ENCODE assay signal across 13 mouse cellular contexts in the genomic region with DNA sequence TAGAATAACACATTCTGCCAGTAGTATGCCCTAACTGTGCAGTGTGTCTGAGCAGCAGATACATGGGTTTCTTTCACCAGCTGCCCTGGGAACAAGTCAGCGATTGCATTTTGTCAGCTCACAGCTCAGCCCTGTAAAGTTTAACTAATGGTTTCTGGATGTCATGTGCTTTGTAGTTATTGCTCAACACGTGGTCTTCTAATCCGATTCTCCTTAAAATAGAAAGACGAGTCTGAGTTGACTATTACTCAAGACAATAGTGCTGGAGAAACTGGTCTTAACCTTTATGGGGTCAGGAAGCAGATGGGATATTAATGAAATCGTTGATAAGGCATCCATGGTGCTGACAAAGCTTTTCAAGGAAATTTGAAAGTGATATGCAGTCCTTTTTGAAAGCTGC. TPM values are rescaled to one million over a fixed set of nuclear protein-coding genes. Genes with fewer than 3 reads are reported as not detected.
DNase-seq lines count a peak whose midpoint lies in the region; ATAC-seq and TF ChIP-seq lines count a peak whose summit lies in the region.
"Had no signal": no experiment of that assay in that cellular context is flagged by ENCODE, and none has a peak within 500 bp of the region (broad histone marks: within the 10 kb centered on the region; RNA-seq: fewer than 3 reads in every experiment).

No protein-coding gene starts in this region.

- H3K4me3 ChIP-seq in kidney, adult 2 months (ENCODE audit: insufficient read depth, low read depth, low read length): no peak overlapping the region
- H3K4me3 ChIP-seq in kidney, embryonic 15.5 days (replicated peaks): no peak overlapping the region
- no peak overlapping the region for H3K4me3 ChIP-seq in lung, postnatal 0 days (ENCODE audit: low read depth, low read length)
- no peak overlapping the region for H3K4me3 ChIP-seq in cerebellum, adult 2 months (replicated peaks; ENCODE audit: insufficient read depth, low read depth, low read length)
- H3K4me3 ChIP-seq: left cerebral cortex, adult 2 months; limb, embryonic 15.5 days; neural tube, embryonic 15.5 days had no signal

- CTCF ChIA-PET in Patski (lab: Charles Lee): interaction anchor here (1.2 to 1.4 kb wide), 2 partner anchors 14 to 16 kb away, joined by 3 to 8 read pairs; no protein-coding TSS in a partner anchor

- no peaks in the 10 kb centered on the region for H3K27me3 ChIP-seq in kidney, adult 2 months (replicated peaks; ENCODE audit: control insufficient read depth, insufficient read depth, low read length)
- no peaks in the 10 kb centered on the region for H3K27me3 ChIP-seq in kidney, embryonic 15.5 days
- H3K27me3 ChIP-seq in Patski: no peaks in the 10 kb centered on the region
- no peaks in the 10 kb centered on the region for H3K27me3 ChIP-seq in lung, postnatal 0 days (replicated peaks; ENCODE audit: insufficient read depth, low read length)
- H3K27me3 ChIP-seq in cerebellum, adult 2 months (ENCODE audit: control insufficient read depth, insufficient read depth, low read length): no peaks in the 10 kb centered on the region
- H3K27me3 ChIP-seq: limb, embryonic 15.5 days; neural tube, embryonic 15.5 days had no signal

- peaks cover 5% of the 10 kb centered on the region for H3K4me1 ChIP-seq in kidney, adult 2 months (ENCODE audit: control insufficient read depth, insufficient read depth, low read length)
- H3K4me1 ChIP-seq in kidney, embryonic 15.5 days: peaks cover 15% of the 10 kb centered on the region
- H3K4me1 ChIP-seq in lung, postnatal 0 days (ENCODE audit: insufficient read depth, low read depth, low read length): peaks cover 11% of the 10 kb centered on the region
- peaks cover 8% of the 10 kb centered on the region for H3K4me1 ChIP-seq in cerebellum, adult 2 months (ENCODE audit: control insufficient read depth, insufficient read depth, low read length)

- TF ChIP-seq POLR2A in kidney, adult 2 months (IDR thresholded peaks at IDR 0.05; ENCODE audit: low read depth, low read length): no peak
- TF ChIP-seq POLR2A in cerebellum, adult 2 months (IDR thresholded peaks at IDR 0.05; ENCODE audit: borderline replicate concordance, insufficient read depth, low read length): no peak

- no peak for TF ChIP-seq CTCF in kidney, adult 2 months (conservative IDR thresholded peaks at IDR 0.05; ENCODE audit: insufficient read depth, insufficient read length, low read depth, low read length)
- TF ChIP-seq CTCF in Patski (IDR thresholded peaks at IDR 0.05): no peak
- no peak for TF ChIP-seq CTCF in lung, postnatal 0 days (IDR thresholded peaks at IDR 0.05)
- no peak for TF ChIP-seq CTCF in cerebellum, adult 2 months (IDR thresholded peaks at IDR 0.05; ENCODE audit: borderline replicate concordance, insufficient read depth, low read depth, low read length)

- peak; percentile 29 to 31 for DNase-seq in adrenal gland, postnatal 36 days
- no peak for DNase-seq in adrenal gland, adult 18-20 months (ENCODE audit: low spot score in 2 of 2)
- DNase-seq in kidney, adult 2 months: peak; percentile 69
- no peak for DNase-seq in Patski (ENCODE audit: low read depth, low spot score)
- DNase-seq in lung, postnatal 0 days (ENCODE audit: low spot score): peak; percentile 92
- no peak for DNase-seq in cerebellum, adult 2 months
- no peak for DNase-seq in thymus, postnatal 4 days
- DNase-seq: thymus, postnatal 14 days had no signal

- no peaks in the 10 kb centered on the region for H3K9me3 ChIP-seq in kidney, embryonic 15.5 days (replicated peaks)
- no peaks in the 10 kb centered on the region for H3K9me3 ChIP-seq in lung, postnatal 0 days (ENCODE audit: low read length)
- H3K9me3 ChIP-seq: limb, embryonic 15.5 days; neural tube, embryonic 15.5 days had no signal

- H3K36me3 ChIP-seq in kidney, adult 2 months (ENCODE audit: control insufficient read depth, insufficient read depth, low read length): no peaks in the 10 kb centered on the region
- no peaks in the 10 kb centered on the region for H3K36me3 ChIP-seq in kidney, embryonic 15.5 days
- H3K36me3 ChIP-seq in lung, postnatal 0 days (ENCODE audit: insufficient read depth, low read length): no peaks in the 10 kb centered on the region
- H3K36me3 ChIP-seq: limb, embryonic 15.5 days; neural tube, embryonic 15.5 days had no signal

- in situ Hi-C loops in Patski (cut with MboI; ENCODE audit: low pct_unique_long_range_greater_than_20kb): no loop called here

- TF ChIP-seq EP300 in lung, postnatal 0 days (IDR thresholded peaks at IDR 0.05): peak; percentile 59

- H3K27ac ChIP-seq in kidney, adult 2 months (ENCODE audit: insufficient read depth, low read depth, low read length): no peak overlapping the region
- no peak overlapping the region for H3K27ac ChIP-seq in kidney, embryonic 15.5 days
- no peak overlapping the region for H3K27ac ChIP-seq in lung, postnatal 0 days (ENCODE audit: low read length)
- no peak overlapping the region for H3K27ac ChIP-seq in cerebellum, adult 2 months (ENCODE audit: insufficient read depth, low read length)
- H3K27ac ChIP-seq: left cerebral cortex, adult 2 months; limb, embryonic 15.5 days; neural tube, embryonic 15.5 days had no signal

- 26% methylated on average over 5 of the region's 5 CpGs for WGBS in kidney, adult 2 months
- 51% methylated on average over 5 of the region's 5 CpGs for WGBS in kidney, embryonic 15.5 days
- WGBS in lung, postnatal 0 days: 18% methylated on average over 5 of the region's 5 CpGs
- WGBS in cerebellum, adult 2 months: 53% methylated on average over 5 of the region's 5 CpGs

- POLR2A ChIA-PET in Patski (lab: Charles Lee): interaction anchor here (0.6 kb wide), 1 partner anchor 527 kb away, joined by 5 read pairs; no protein-coding TSS in a partner anchor

- no peak for ATAC-seq in kidney, embryonic 15.5 days (replicated peaks; ENCODE audit: low FRiP score)
- ATAC-seq in Patski: peak; percentile 21
- ATAC-seq in lung, postnatal 0 days: peak; percentile 53

- H3K9ac ChIP-seq in kidney, embryonic 15.5 days: no peak overlapping the region
- H3K9ac ChIP-seq in lung, postnatal 0 days (replicated peaks; ENCODE audit: low read depth): no peak overlapping the region
- H3K9ac ChIP-seq: limb, embryonic 15.5 days; neural tube, embryonic 15.5 days had no signal

- H3K4me2 ChIP-seq in kidney, embryonic 15.5 days: no peak overlapping the region
- no peak overlapping the region for H3K4me2 ChIP-seq in lung, postnatal 0 days (replicated peaks; ENCODE audit: low read depth, low read length)
- H3K4me2 ChIP-seq: limb, embryonic 15.5 days; neural tube, embryonic 15.5 days had no signal

RNA-seq across cellular contexts. Expression of gene Vps13c, which starts 2.6 kb away (rescaled TPM):
- 10 to 100 TPM; 43.6 to 70.3 TPM for total RNA-seq in adrenal gland, postnatal 36 days (2021)
- total RNA-seq in adrenal gland, adult 18-20 months (2021): 10 to 100 TPM; 39.8 to 46.3 TPM
- polyA plus RNA-seq in kidney, adult 2 months (2012; rRNA removed): 4.4 and 5.0 TPM in 2 replicates
- polyA plus RNA-seq in kidney, embryonic 15.5 days (2015; fragmentation: Nextera tagmentation; extraction: Ambion mirVana): 4.1 and 4.3 TPM in 2 replicates
- polyA plus RNA-seq in Patski (2021): 81.0 TPM
- 6.9 and 8.9 TPM in 2 replicates for polyA plus RNA-seq in lung, postnatal 0 days (2015; fragmentation: Nextera tagmentation; extraction: Ambion mirVana)
- polyA plus RNA-seq in cerebellum, adult 2 months (2012; rRNA removed): 45.6 and 46.5 TPM in 2 replicates

RNA-seq across cellular contexts. Expression of gene C2cd4a, which starts 10.7 kb away (rescaled TPM):
- not detected for total RNA-seq in adrenal gland, postnatal 36 days (2021)
- not detected for total RNA-seq in adrenal gland, adult 18-20 months (2021)
- polyA plus RNA-seq in kidney, adult 2 months (2012; rRNA removed): 0.33 and 0.41 TPM in 2 replicates
- polyA plus RNA-seq in kidney, embryonic 15.5 days (2015; fragmentation: Nextera tagmentation; extraction: Ambion mirVana): 1.1 and 1.6 TPM in 2 replicates
- 0.35 TPM for polyA plus RNA-seq in Patski (2021)
- polyA plus RNA-seq in lung, postnatal 0 days (2015; fragmentation: Nextera tagmentation; extraction: Ambion mirVana): 0.47 and 0.54 TPM in 2 replicates
- polyA plus RNA-seq in cerebellum, adult 2 months (2012; rRNA removed): 0.07 and 0.10 TPM in 2 replicates
- total RNA-seq: MEL had no signal

Comparison
In these comparisons a context has a peak if more than half of its experiments do, and no peak if none do; other contexts are left out.
1. DNase-seq: peak in adrenal gland, postnatal 36 days (2 of 2), kidney, adult 2 months (single experiment) and lung, postnatal 0 days (single experiment); none in adrenal gland, adult 18-20 months (0 of 2), Patski (single experiment), cerebellum, adult 2 months (0 of 2) and thymus, postnatal 4 days (single experiment).